Mouse (Mus musculus): Measurements from ENCODE around the gene Gm28308. TPM values are rescaled to one million over a fixed set of nuclear protein-coding genes. Genes with fewer than 3 reads are reported as not detected.

Gene Gm28308
- total and polyA plus RNA-seq, 3 experiments, result not detected

DNA sequence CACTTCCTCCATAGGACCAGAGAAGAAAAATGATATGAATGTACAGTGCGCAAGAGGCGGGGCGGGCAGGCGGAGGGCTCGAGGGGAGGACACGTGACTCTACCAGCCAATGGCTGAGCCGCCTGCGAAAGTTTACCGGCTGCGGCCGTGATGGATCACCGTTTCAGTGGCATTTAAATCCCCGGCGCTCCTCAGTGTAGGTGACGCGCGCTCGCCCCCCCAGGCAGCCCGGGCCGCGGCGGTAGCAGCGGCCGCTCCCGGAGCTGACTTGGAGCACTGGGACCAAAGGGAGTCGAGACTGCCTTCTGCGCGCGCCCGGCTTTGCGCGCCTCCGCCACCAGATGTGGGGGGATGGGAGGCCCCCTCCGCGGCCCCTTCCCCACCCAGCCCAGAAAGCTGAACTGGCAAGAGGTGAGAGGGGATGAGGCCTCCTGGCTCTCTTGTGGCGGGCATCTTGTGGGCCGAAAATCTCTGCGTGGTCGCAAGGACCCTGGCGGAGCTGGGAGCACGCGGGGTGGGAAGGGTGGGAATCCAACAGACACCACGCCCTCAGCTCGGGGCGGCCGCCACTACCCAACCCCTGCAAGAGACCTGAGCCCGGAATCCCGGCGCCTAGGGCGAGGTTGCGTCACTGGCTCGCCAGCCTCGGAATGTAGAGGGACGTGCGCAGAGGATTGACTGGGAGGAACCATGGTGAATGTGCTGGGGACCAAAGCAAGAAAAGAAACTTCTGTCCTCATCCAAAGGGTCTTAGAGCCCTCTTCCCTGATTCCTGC is 54.7 kb downstream of the Gm28308 start, which contains the start of gene Hoxa1 (continued):
- TF ChIP-seq MXI1 (IDR thresholded peaks at IDR 0.05; ENCODE audit: low read depth, low read length), result peak; percentile 14; the same call in 1 of the 2 replicates
- TF ChIP-seq MAX (IDR thresholded peaks at IDR 0.05; ENCODE audit: low read length), result peak; percentile 94
- peak; percentile 96 for TF ChIP-seq USF1 (IDR thresholded peaks at IDR 0.05; ENCODE audit: low read depth, low read length)
- TF ChIP-seq UBTF (IDR thresholded peaks at IDR 0.05; ENCODE audit: low read depth, low read length), result no peak
- TF ChIP-seq NRF1 (IDR thresholded peaks at IDR 0.05; ENCODE audit: low read depth, low read length), result peak; percentile 66
- no peak for TF ChIP-seq ZKSCAN1 (IDR thresholded peaks at IDR 0.05; ENCODE audit: borderline replicate concordance, low read depth, low read length)
- TF ChIP-seq CTCF (conservative IDR thresholded peaks at IDR 0.05 in 1 of 2, IDR thresholded peaks at IDR 0.05 in 1 of 2; ENCODE audit: low read depth in 2 of 2, low read length in 2 of 2), result no peak
- peak; percentile 59 for TF ChIP-seq TCF12 (IDR thresholded peaks at IDR 0.05; ENCODE audit: low read depth, low read length)
- no peak for TF ChIP-seq SMC3 (IDR thresholded peaks at IDR 0.05; ENCODE audit: low read depth, low read length)
- TF ChIP-seq CHD1 (IDR thresholded peaks at IDR 0.05; ENCODE audit: low read depth, low read length), result no peak

DNA sequence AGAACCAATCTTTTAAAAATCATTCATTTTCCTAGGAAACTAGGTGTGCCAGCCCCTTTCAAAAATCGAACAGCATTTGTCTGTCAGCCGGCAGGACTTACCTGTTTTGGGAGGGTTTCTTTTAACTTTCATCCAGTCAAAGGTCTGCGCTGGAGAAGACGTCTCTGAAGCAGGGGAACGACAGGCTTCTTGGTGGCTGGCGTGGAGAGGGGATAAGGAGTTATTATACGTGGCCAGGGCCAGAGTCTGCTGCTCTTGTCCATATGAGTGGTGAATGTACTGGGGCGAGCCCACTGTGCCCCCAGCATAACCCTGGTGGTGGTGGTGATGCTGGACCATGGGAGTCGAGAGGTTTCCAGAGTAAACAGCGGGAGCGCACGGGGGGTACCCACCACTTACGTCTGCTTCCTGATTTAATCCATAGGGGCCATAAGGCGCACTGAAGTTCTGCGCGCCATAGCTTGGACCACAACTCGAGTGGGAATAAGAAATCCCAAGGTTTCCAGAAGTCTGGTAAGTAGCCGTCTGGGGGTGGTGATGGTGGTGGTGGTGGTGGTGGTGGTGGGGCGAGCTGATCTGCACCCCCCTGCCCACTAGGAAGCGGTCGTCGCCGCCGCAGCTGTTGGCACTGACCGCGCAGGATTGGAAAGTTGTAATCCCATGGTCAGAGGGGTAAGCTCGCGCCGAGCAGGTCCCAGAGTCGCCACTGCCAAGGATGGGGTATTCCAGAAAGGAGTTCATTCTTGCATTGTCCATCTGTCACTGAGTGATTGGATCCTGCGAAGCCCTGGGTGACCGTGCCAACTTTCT is 55.5 kb downstream of the Gm28308 start:
- Histone ChIP-seq H3K4me2 (ENCODE audit: insufficient read depth, low read depth, poor library complexity, severe bottlenecking) (peak overlapping the region; percentile 72), H3K4me3 (replicated peaks in 1 of 3; ENCODE audit: low read depth in 2 of 3, low read length in 2 of 3, poor library complexity in 1 of 3) (peak overlapping the region; percentile 15 to 92 (median 83)), H3K9me3 (replicated peaks; ENCODE audit: low read length) (no peaks in the 10 kb centered on the region), H3K27ac (ENCODE audit: insufficient read depth, low read depth) (no peak overlapping the region), H3K9ac (ENCODE audit: insufficient read depth, low read depth) (peak overlapping the region; percentile 35; the same call in 1 of the 2 replicates), H3K4me1 (ENCODE audit: control insufficient read depth in 1 of 2, insufficient read depth in 2 of 2) (peaks cover 2 to 17% of the 10 kb centered on the region in 2 experiments; a peak in 3 of 4 replicates), H3K27me3 (replicated peaks) (no peaks in the 10 kb centered on the region), H3K36me3 (replicated peaks in 1 of 2; ENCODE audit: control insufficient read depth in 1 of 2, insufficient read depth in 1 of 2, low read length in 1 of 2) (peaks cover 0 to 17% of the 10 kb centered on the region in 2 experiments), H3K79me2 (replicated peaks; ENCODE audit: control insufficient read depth, extremely low read depth, insufficient read depth, poor library complexity, severe bottlenecking) (peaks cover 7% of the 10 kb centered on the region; the same call in 1 of the 2 replicates)
- dilution Hi-C loops (cut with MboI; ENCODE audit: extremely low pct_ligation_motif_present, extremely low pct_unique_long_range_greater_than_20kb, low sequenced_read_pairs) (no loop called here), in situ Hi-C loops (cut with MboI; ENCODE audit: low pct_ligation_motif_present, low pct_unique_long_range_greater_than_20kb, low sequenced_read_pairs) (no loop called here)
- no peak for DNase-seq (ENCODE audit: extremely low read depth)
- TF ChIP-seq IRF4 (IDR thresholded peaks at IDR 0.05; ENCODE audit: low read depth, low read length) (peak; percentile 86), NELFE (IDR thresholded peaks at IDR 0.05; ENCODE audit: low read depth, low read length) (no peak), POLR2AphosphoS2 (IDR thresholded peaks at IDR 0.05; ENCODE audit: low read depth, low read length) (no peak), NRF1 (IDR thresholded peaks at IDR 0.05; ENCODE audit: low read depth, low read length) (no peak), EP300 (IDR thresholded peaks at IDR 0.05; ENCODE audit: low read length) (peak; percentile 62), ZNF384 (IDR thresholded peaks at IDR 0.05; ENCODE audit: low read depth, low read length) (no peak)
